Mouse (Mus musculus) lung, postnatal 0 days (tissue): ENCODE measurements at regions not wholly inside any gene's neighbourhood (a gene's known extent, or its start where the extent isn't known, plus 50 kb on each side); places are given as distances from the start of the nearest gene placed in this dataset.

ENCODE experiments used
- ATAC-seq: fragments of 200-750 bp; cut with Nextera tagmentation; 2 replicates; pipeline ENCODE4 v1.8.0; 2017; ENCODE audit warnings: moderate library complexity
- DNase-seq: peaks from one replicate; pipeline ENCODE4 v3.0.0-alpha.2; 2016; ENCODE audit warnings: low spot score
- H3K27ac ChIP-seq: fragments of 300-500 bp; sonication (generic); 2 replicates; pipeline ENCODE4 v1.5.1; 2014; ENCODE audit warnings: antibody characterized with exemption, mild to moderate bottlenecking, low read length, mixed read lengths
- H3K27me3 ChIP-seq: fragments of 300-500 bp; sonication (generic); replicated peaks from 2 replicates; pipeline ENCODE4 v1.6.1; 2014; ENCODE audit warnings: low read length, mixed read lengths; ENCODE audit not compliant: insufficient read depth
- H3K36me3 ChIP-seq: fragments of 300-500 bp; sonication (generic); 2 replicates; pipeline ENCODE4 v1.6.1; 2014; ENCODE audit warnings: low read length, mixed read lengths; ENCODE audit not compliant: insufficient read depth
- H3K4me1 ChIP-seq: fragments of 300-500 bp; sonication (generic); 2 replicates; pipeline ENCODE4 v1.6.1; 2014; ENCODE audit warnings: antibody characterized with exemption, low read depth, low read length, mixed read lengths; ENCODE audit not compliant: insufficient read depth
- H3K4me2 ChIP-seq: fragments of 300-500 bp; sonication (generic); replicated peaks from 2 replicates; pipeline ENCODE4 v1.6.1; 2014; ENCODE audit warnings: low read depth, mild to moderate bottlenecking, low read length, moderate library complexity, mixed read lengths
- H3K4me3 ChIP-seq: fragments of 300-500 bp; sonication (generic); 2 replicates; pipeline ENCODE4 v1.5.1; 2014; ENCODE audit warnings: low read depth, low read length
- H3K9ac ChIP-seq: fragments of 300-500 bp; sonication (generic); replicated peaks from 2 replicates; pipeline ENCODE4 v1.6.1; 2014; ENCODE audit warnings: low read depth, mild to moderate bottlenecking
- H3K9me3 ChIP-seq: fragments of 300-500 bp; sonication (generic); 2 replicates; pipeline ENCODE4 v1.6.1; 2016; ENCODE audit warnings: low read length, mixed read lengths
- CTCF ChIP-seq: IDR thresholded peaks from 2 replicates; pipeline ENCODE4 v1.5.1; 2016; ENCODE audit warnings: antibody characterized with exemption, mild to moderate bottlenecking
- EP300 ChIP-seq: IDR thresholded peaks from 2 replicates; pipeline ENCODE4 v1.6.1; 2016; ENCODE audit warnings: antibody characterized with exemption, mild to moderate bottlenecking, control low read depth
- WGBS: fragments of 180-500 bp; shearing (Covaris S2); extraction: QIAGEN DNeasy Blood & Tissue Kit; methylation state at CpG from one replicate; pipeline ENCODE4 v1.1.7; 2014; 5-methylcytosine and 5-hydroxymethylcytosine counted together

DNA sequence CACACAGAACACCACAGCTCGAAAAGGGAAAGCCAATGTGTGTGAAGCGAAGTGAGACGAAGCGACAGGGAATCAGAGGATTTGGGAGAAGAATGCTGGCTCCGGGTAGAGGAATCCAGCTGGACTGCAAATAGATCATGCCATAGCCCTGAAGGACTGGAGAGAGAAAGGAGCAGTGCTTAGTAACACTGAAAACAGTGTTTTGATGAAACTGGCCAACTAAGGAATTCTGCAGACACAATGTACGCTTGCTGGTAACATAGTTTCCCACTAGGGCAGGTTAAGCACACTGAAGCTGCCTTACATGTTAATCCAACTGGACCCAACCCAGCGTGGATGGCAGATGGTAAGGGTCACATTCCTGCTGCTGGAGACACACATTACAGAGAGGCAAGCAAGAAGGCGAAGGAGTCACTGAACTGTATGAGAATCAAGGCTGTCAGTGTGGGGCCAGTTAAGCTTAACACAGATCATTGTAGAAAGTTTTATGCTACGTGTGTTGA is 102.6 kb upstream of the Myocd start:
- peak overlapping the region; percentile 12; the same call in 1 of the 2 replicates for H3K27ac ChIP-seq
- H3K4me3 ChIP-seq = no peak overlapping the region
- 51% methylated on average over 9 of the region's 9 CpGs for WGBS
- H3K27me3 ChIP-seq = no peaks in the 10 kb centered on the region
- H3K9ac ChIP-seq = no peak overlapping the region
- ATAC-seq (peak; percentile 51), DNase-seq (peak; percentile 74)
- no peaks in the 10 kb centered on the region for H3K36me3 ChIP-seq
- no peaks in the 10 kb centered on the region for H3K9me3 ChIP-seq
- no peak for TF ChIP-seq EP300
- TF ChIP-seq CTCF = peak; percentile 13; the same call in 1 of the 2 replicates
- 0 out of 2 replicates have a peak, but pooled peaks cover 2% of the 10 kb centered on the region for H3K4me1 ChIP-seq
- H3K4me2 ChIP-seq = no peak overlapping the region

DNA sequence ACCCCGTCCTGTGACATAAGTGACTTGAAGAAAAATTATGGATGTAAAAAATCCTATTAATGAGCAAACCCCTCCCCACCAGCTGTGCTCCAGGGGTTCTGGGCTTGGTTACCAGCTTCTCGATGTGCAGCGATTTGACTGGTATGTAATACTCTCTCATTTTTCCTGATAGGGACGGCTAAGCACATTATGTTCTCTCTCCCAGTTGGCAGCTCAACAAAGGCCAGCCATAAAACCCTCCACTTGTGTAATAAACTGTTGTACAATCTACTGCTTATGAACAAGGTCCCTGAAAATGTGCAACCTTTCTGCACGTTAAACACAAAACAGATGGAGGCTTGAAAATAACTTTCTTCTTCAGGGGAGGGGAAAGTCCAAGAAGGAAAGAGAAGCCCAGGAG is 98.0 kb upstream of the Myocd start:
- H3K4me1 ChIP-seq = 0 out of 2 replicates have a peak, but pooled peaks cover 2% of the 10 kb centered on the region
- ATAC-seq (peak; percentile 69), DNase-seq (peak; percentile 82)
- no peaks in the 10 kb centered on the region for H3K27me3 ChIP-seq
- no peak overlapping the region for H3K9ac ChIP-seq
- no peak overlapping the region for H3K4me3 ChIP-seq
- no peak overlapping the region for H3K4me2 ChIP-seq
- no peaks in the 10 kb centered on the region for H3K36me3 ChIP-seq
- peak; percentile 92 for TF ChIP-seq EP300
- no peak for TF ChIP-seq CTCF
- H3K27ac ChIP-seq = 0 out of 2 replicates have a peak overlapping the region, but pooled peaks have one; percentile 10
- WGBS = 56% methylated on average over 5 of the region's 5 CpGs
- no peaks in the 10 kb centered on the region for H3K9me3 ChIP-seq

DNA sequence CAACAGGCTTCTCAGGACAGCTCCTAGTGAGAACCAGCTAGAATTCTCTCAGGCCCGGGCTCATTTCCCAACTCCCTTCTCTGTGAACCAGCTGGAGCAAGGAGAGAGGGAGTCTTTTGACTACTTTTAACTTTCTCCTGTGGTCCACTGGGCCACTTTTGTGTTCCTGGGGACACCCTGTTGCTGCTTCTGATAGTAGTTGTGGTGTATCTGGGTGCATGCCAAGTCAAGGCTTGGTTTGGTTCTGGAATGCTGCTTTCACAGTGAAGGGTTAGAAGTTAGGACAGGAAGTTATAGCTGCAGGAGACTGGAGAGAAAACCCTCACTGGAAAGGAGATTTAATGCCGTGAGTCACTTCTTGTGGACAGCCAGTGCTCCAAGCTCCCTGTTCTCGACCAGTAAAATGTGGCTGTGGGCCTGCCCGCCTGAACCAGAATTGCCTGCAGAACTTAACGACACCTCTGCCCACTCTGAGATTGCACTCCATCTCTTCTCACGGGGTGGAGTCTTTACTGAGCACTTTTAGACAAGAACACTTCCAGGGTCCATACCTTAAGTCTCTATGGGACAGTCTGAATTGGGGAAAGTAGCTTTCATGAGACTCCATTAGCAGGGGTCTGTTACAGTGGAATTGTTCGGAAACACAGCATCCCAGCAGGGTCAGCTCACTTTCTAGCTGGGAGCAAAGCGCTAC is 97.0 kb upstream of the Myocd start:
- no peak for TF ChIP-seq CTCF
- peak; percentile 36; the same call in 1 of the 2 replicates for TF ChIP-seq EP300
- Histone ChIP-seq H3K9ac (no peak overlapping the region), H3K9me3 (no peaks in the 10 kb centered on the region), H3K4me2 (no peak overlapping the region), H3K27ac (peak overlapping the region; percentile 70), H3K4me1 (0 out of 2 replicates have a peak, but pooled peaks cover 2% of the 10 kb centered on the region), H3K27me3 (no peaks in the 10 kb centered on the region), H3K36me3 (no peaks in the 10 kb centered on the region), H3K4me3 (no peak overlapping the region)
- ATAC-seq (peak; percentile 69), DNase-seq (peak; percentile 80)
- 47% methylated on average over 8 of the region's 8 CpGs for whole genome bisulfite sequencing

DNA sequence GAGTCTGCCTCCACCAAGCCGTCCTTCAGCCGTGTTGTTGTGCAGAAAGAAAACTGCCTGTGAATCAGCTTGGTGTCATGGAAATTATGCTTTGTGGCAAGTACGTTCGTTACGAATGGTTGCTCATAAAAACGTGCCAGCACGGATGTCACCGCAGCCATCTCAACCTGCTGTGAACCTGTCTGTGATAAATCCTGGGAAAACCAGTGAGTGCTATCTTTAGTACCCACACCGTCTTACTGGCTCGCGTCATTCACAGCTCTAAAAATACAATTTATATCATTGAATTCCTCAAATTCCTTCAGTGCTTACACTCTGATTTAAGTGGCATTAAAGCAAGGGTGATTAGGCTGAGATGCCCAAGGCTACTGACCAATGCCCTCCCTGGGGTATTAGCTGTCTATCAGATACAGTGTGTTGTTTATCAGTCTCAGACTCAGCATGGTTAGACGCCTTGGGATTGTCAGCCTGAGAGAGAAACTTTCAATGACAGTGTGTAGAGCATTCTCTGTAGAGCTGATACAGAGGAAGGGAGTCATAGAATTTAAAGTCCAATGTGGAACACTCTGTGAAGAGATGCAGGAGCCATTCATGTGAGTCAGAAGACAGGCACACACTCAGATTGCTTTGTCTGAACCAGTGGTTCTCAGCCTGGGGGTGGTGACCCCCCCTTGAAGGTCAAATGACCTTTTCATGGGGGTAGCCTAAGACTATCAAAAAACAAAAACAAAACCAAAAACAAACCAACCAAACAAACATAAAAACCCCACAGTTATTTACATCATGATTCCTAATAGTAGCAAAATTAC is 96.2 kb upstream of the Myocd start:
- Histone ChIP-seq H3K4me1 (0 out of 2 replicates have a peak, but pooled peaks cover 2% of the 10 kb centered on the region), H3K4me2 (no peak overlapping the region), H3K36me3 (no peaks in the 10 kb centered on the region), H3K27me3 (no peaks in the 10 kb centered on the region), H3K4me3 (no peak overlapping the region), H3K9me3 (no peaks in the 10 kb centered on the region), H3K9ac (no peak overlapping the region), H3K27ac (no peak overlapping the region)
- DNase-seq (peak; percentile 46), ATAC-seq (peak; percentile 9; the same call in 1 of the 2 replicates)
- 52% methylated on average over 12 of the region's 12 CpGs for WGBS
- TF ChIP-seq EP300 (peak; percentile 25; the same call in 1 of the 2 replicates), CTCF (no peak)

DNA sequence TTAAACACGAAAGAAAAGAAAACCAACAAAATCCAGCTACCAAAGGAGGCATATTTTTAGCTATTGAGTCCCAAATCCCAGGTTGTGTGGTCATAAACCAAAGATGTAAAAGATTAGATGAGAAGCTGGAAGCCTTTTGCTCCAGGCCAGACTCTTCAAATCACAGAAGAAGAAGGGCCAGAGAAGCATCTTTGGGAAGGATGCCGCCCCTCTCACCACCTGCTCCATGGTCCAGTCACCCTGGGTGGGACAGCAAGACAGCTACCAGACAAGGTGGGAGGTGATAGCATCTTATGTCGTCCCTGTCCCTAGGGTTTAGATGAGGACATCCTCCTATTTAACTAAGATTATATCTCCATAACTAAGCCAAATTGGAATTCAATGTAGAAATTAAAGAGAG is 95.1 kb upstream of the Myocd start:
- TF ChIP-seq EP300 (no peak), CTCF (no peak)
- no peak for DNase-seq
- 79% methylated on average over 3 of the region's 3 CpGs for WGBS
- ATAC-seq = no peak
- H3K27me3 ChIP-seq = no peaks in the 10 kb centered on the region
- no peak overlapping the region for H3K4me2 ChIP-seq
- no peaks in the 10 kb centered on the region for H3K36me3 ChIP-seq
- no peaks in the 10 kb centered on the region for H3K9me3 ChIP-seq
- H3K27ac ChIP-seq = no peak overlapping the region
- H3K4me3 ChIP-seq = no peak overlapping the region
- H3K9ac ChIP-seq = no peak overlapping the region
- 0 out of 2 replicates have a peak, but pooled peaks cover 2% of the 10 kb centered on the region for H3K4me1 ChIP-seq

DNA sequence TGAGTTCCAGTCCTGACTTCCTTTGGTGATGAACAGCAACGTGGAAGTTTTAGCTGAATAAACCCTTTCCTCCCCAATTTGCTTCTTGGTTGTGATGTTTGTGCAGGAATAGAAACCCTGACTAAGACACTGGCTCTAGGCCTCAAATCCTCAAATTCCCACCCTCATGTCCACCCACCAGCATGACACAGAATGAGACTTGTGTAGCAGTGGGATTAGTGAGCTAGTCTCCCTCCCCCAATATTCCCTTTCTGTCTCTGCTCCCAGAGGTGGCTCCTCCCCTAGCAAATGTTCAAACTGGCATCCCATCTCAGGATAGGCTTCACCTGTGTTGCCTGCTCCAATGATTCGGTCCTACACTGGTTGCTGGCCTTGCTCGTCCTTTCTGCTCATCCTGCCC is 94.1 kb upstream of the Myocd start:
- no peaks in the 10 kb centered on the region for H3K9me3 ChIP-seq
- H3K9ac ChIP-seq = no peak overlapping the region
- H3K4me1 ChIP-seq = 0 out of 2 replicates have a peak, but pooled peaks cover 2% of the 10 kb centered on the region
- H3K27me3 ChIP-seq = no peaks in the 10 kb centered on the region
- TF ChIP-seq CTCF (no peak), EP300 (no peak)
- no peak overlapping the region for H3K4me3 ChIP-seq
- H3K36me3 ChIP-seq = no peaks in the 10 kb centered on the region
- 81% methylated on average over 3 of the region's 3 CpGs for WGBS
- no peak overlapping the region for H3K4me2 ChIP-seq
- no peak overlapping the region for H3K27ac ChIP-seq
- ATAC-seq (no peak), DNase-seq (no peak)
